In genomic region chr16:71063361-71063932, GRCm38 (mm10) we compare ENCODE assay signal across 15 mouse cellular contexts.
"Had no signal": no experiment of that assay in that cellular context is flagged by ENCODE, and none has a peak within 500 bp of the region (broad histone marks: within the 10 kb centered on the region; RNA-seq: fewer than 3 reads in every experiment).

No protein-coding gene starts in this region.

- ATAC-seq: liver, embryonic 12.5 days had no signal

- H3K4me2 ChIP-seq: liver, embryonic 12.5 days; lung, embryonic 14.5 days; midbrain, embryonic 12.5 days; stomach, embryonic 15.5 days had no signal

- H3K4me1 ChIP-seq: liver, embryonic 12.5 days; megakaryocyte, embryonic 14.5 days; midbrain, embryonic 12.5 days; stomach, embryonic 15.5 days had no signal

- H3K27ac ChIP-seq: liver, embryonic 12.5 days; liver, embryonic 14.5 days; macrophage; midbrain, embryonic 12.5 days; stomach, embryonic 15.5 days; stomach, postnatal 0 days had no signal

- H3K36me3 ChIP-seq: liver, embryonic 12.5 days; midbrain, embryonic 12.5 days; stomach, embryonic 15.5 days had no signal

- H3K27me3 ChIP-seq: liver, embryonic 12.5 days; megakaryocyte, embryonic 14.5 days; midbrain, embryonic 12.5 days; stomach, embryonic 15.5 days had no signal

- H3K4me3 ChIP-seq: liver, embryonic 12.5 days; megakaryocyte, embryonic 14.5 days; midbrain, embryonic 12.5 days; stomach, embryonic 15.5 days had no signal

- DNase-seq: lung, adult 18-20 months; lung, embryonic 14.5 days; lung, postnatal 10 days; midbrain, embryonic 14.5 days; right cerebral cortex, postnatal 14 days; thymus, adult 2 months; thymus, postnatal 25 days; thymus, postnatal 4 days had no signal

- H3K9ac ChIP-seq: liver, embryonic 12.5 days; liver, embryonic 14.5 days; lung, embryonic 14.5 days; midbrain, embryonic 12.5 days; stomach, embryonic 15.5 days had no signal

- H3K9me3 ChIP-seq: liver, embryonic 12.5 days; megakaryocyte, embryonic 14.5 days; midbrain, embryonic 12.5 days; stomach, embryonic 15.5 days had no signal
